Mouse (Mus musculus) intestine, embryonic 14.5 days (tissue): ENCODE data around the gene Hivep1. TPM values are rescaled to one million over a fixed set of nuclear protein-coding genes. Genes with fewer than 3 reads are reported as not detected.

Experiments used
- ATAC-seq: fragments of 200-750 bp; cut with Nextera tagmentation; replicated peaks from 2 replicates; pipeline ENCODE4 v1.8.0; 2017; ENCODE audit warnings: low read depth, moderate number of reproducible peaks, moderate TSS enrichment, moderate library complexity; ENCODE audit not compliant: low FRiP score, low TSS enrichment
- DNase-seq: peaks from one replicate; pipeline ENCODE4 v3.0.0-alpha.2; 2018; ENCODE audit warnings: low spot score
- H3K27ac ChIP-seq: fragments of 300-500 bp; sonication (generic); 2 replicates; pipeline ENCODE4 v1.5.1; 2014; ENCODE audit warnings: low read depth, mild to moderate bottlenecking, control low read depth
- H3K27me3 ChIP-seq: fragments of 300-500 bp; sonication (generic); replicated peaks from 2 replicates; pipeline ENCODE4 v1.6.1; 2014; ENCODE audit warnings: low read length, control low read depth; ENCODE audit not compliant: control insufficient read depth, insufficient read depth
- H3K36me3 ChIP-seq: fragments of 300-500 bp; sonication (generic); 2 replicates; pipeline ENCODE4 v1.6.1; 2014; ENCODE audit warnings: low read length, control low read depth; ENCODE audit not compliant: control insufficient read depth, insufficient read depth
- H3K4me1 ChIP-seq: fragments of 300-500 bp; sonication (generic); replicated peaks from 2 replicates; pipeline ENCODE4 v1.6.1; 2014; ENCODE audit warnings: low read length, control low read depth, mixed read lengths; ENCODE audit not compliant: control insufficient read depth, insufficient read depth
- H3K4me2 ChIP-seq: fragments of 300-500 bp; sonication (generic); 2 replicates; pipeline ENCODE4 v1.6.1; 2014; ENCODE audit warnings: low read length
- H3K4me3 ChIP-seq: fragments of 300-500 bp; sonication (generic); 2 replicates; pipeline ENCODE4 v1.5.1; 2014; ENCODE audit warnings: low read depth, low read length, control low read depth, mixed read lengths
- H3K9ac ChIP-seq: fragments of 300-500 bp; sonication (generic); 2 replicates; pipeline ENCODE4 v1.6.1; 2014; ENCODE audit warnings: mild to moderate bottlenecking, low read length
- H3K9me3 ChIP-seq: fragments of 300-500 bp; sonication (generic); 2 replicates; pipeline ENCODE4 v1.6.1; 2016; ENCODE audit warnings: low read length, control low read depth; ENCODE audit not compliant: control insufficient read depth
- WGBS: fragments of 180-500 bp; shearing (Covaris S2); extraction: QIAGEN DNeasy Blood & Tissue Kit; methylation state at CpG from one replicate; pipeline ENCODE4 v1.1.7; 2014; 5-methylcytosine and 5-hydroxymethylcytosine counted together
- polyA plus RNA-seq: library from polyadenylated mRNA; unstranded; fragments of >200 nt; fragmentation: Nextera tagmentation; extraction: Ambion mirVana; gene quantifications from 2 replicates; pipeline ENCODE4 v1.2.1, GENCODE M21; 2014

Gene Hivep1
- polyA plus RNA-seq, 1 experiment from 2014 or later, result 10.0 TPM

DNA sequence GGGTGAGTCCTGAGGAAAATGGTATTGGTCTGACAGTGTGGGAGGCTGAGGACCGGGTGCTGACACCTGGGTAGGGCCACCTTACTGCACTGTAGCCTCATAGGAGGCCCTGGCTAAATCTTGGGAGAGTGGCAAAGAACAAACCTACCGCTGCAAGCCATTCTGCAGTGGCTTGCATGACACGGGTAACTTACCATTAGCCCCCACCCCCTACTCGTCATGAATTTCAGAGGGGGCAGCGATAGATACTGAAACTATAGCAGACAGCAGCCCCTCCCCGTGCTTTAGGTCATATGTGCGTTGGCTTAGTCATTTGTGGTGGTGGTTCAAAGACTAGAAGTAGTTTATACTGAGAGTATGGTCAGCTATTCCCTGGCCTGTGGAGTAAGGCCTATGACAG is 61.8 kb downstream of the Hivep1 start:
- ATAC-seq, result no peak
- no peaks in the 10 kb centered on the region for H3K36me3 ChIP-seq
- no peak overlapping the region for H3K27ac ChIP-seq
- 90% methylated on average over 7 of the region's 7 CpGs for WGBS
- no peak overlapping the region for H3K4me2 ChIP-seq
- H3K9me3 ChIP-seq, result no peaks in the 10 kb centered on the region
- H3K27me3 ChIP-seq, result no peaks in the 10 kb centered on the region
- H3K9ac ChIP-seq, result no peak overlapping the region
- no peak overlapping the region for H3K4me3 ChIP-seq
- H3K4me1 ChIP-seq, result no peaks in the 10 kb centered on the region
- DNase-seq, result no peak

- Histone ChIP-seq H3K9ac (no peak overlapping the region), H3K4me1 (0 out of 2 replicates have a peak, but pooled peaks cover 1% of the 10 kb centered on the region), H3K27ac (no peak overlapping the region), H3K27me3 (no peaks in the 10 kb centered on the region), H3K4me2 (no peak overlapping the region), H3K9me3 (no peaks in the 10 kb centered on the region), H3K4me3 (no peak overlapping the region), H3K36me3 (no peaks in the 10 kb centered on the region)
- 89% methylated on average over 6 of the region's 6 CpGs for WGBS
- DNase-seq, result no peak
- ATAC-seq, result no peak
Observed at GRCm38 (mm10) chr13:42116301-42116700, 64.5 kb downstream of the Hivep1 start.

GRCm38 (mm10) chr13:42119062-42119461 is 67.2 kb downstream of the Hivep1 start:
- Histone ChIP-seq H3K4me3 (no peak overlapping the region), H3K27me3 (no peaks in the 10 kb centered on the region), H3K9me3 (no peaks in the 10 kb centered on the region), H3K27ac (no peak overlapping the region), H3K9ac (no peak overlapping the region), H3K4me2 (no peak overlapping the region), H3K4me1 (0 out of 2 replicates have a peak, but pooled peaks cover 3% of the 10 kb centered on the region), H3K36me3 (peaks cover 7% of the 10 kb centered on the region; the same call in 1 of the 2 replicates)
- 98% methylated on average over 2 of the region's 2 CpGs for WGBS
- DNase-seq, result no peak
- ATAC-seq, result no peak

DNA sequence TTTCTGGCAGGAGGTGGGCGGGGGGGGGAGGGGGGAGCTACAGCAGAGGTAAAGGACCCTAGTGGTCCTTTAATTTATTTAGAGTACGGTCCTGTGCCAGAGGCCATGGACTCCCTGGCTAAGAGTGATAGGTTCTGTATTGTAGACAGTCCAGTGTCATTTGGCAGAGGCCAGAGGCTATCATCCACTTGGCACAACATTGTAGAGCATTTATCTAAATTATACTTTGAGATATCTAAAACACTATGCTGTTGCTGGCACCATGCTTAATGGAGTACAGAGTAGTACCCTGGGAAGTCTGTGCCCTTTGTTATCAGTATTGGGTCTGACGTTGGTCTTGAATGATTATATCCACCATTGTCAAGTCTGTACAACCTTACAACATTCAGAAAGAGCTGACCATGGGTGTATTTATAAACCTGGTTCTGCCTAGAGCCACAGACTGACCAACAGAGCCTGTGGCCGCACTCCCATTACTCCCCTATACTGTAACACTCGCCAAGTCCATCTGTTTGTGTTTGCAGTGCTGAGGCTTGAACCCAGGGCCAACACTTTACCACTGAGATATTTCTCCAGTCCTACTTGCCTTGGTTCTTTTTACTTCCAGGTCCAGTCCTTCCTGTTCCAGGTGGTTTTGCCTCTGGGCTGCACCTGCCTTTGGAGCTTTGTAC is 69.4 kb downstream of the Hivep1 start:
- Histone ChIP-seq H3K27me3 (no peaks in the 10 kb centered on the region), H3K4me1 (0 out of 2 replicates have a peak, but pooled peaks cover 3% of the 10 kb centered on the region), H3K4me2 (no peak overlapping the region), H3K27ac (no peak overlapping the region), H3K4me3 (no peak overlapping the region), H3K9ac (no peak overlapping the region), H3K36me3 (peaks cover 7% of the 10 kb centered on the region; the same call in 1 of the 2 replicates), H3K9me3 (no peaks in the 10 kb centered on the region)
- no peak for DNase-seq
- no peak for ATAC-seq
- WGBS, result 84% methylated on average over 5 of the region's 5 CpGs

- H3K27me3 ChIP-seq, result no peaks in the 10 kb centered on the region
- ATAC-seq (no peak), DNase-seq (no peak)
- no peak overlapping the region for H3K4me2 ChIP-seq
- H3K36me3 ChIP-seq, result peaks cover 7% of the 10 kb centered on the region; the same call in 1 of the 2 replicates
- WGBS, result 74% methylated on average over 5 of the region's 5 CpGs
- H3K4me3 ChIP-seq, result no peak overlapping the region
- H3K9ac ChIP-seq, result no peak overlapping the region
- H3K9me3 ChIP-seq, result no peaks in the 10 kb centered on the region
- H3K4me1 ChIP-seq, result 0 out of 2 replicates have a peak, but pooled peaks cover 3% of the 10 kb centered on the region
- H3K27ac ChIP-seq, result no peak overlapping the region
Observed at GRCm38 (mm10) chr13:42121777-42122682, 70.2 kb downstream of the Hivep1 start.

- no peak overlapping the region for H3K9ac ChIP-seq
- H3K4me1 ChIP-seq, result peaks cover 5% of the 10 kb centered on the region; the same call in 1 of the 2 replicates
- H3K27me3 ChIP-seq, result no peaks in the 10 kb centered on the region
- DNase-seq (no peak), ATAC-seq (no peak)
- no peak overlapping the region for H3K27ac ChIP-seq
- peaks cover 6% of the 10 kb centered on the region for H3K36me3 ChIP-seq
- H3K4me3 ChIP-seq, result no peak overlapping the region
- WGBS, result 74% methylated on average over 3 of the region's 3 CpGs
- no peak overlapping the region for H3K4me2 ChIP-seq
- no peaks in the 10 kb centered on the region for H3K9me3 ChIP-seq
Observed at GRCm38 (mm10) chr13:42144627-42145026, 92.8 kb downstream of the Hivep1 start.

DNA sequence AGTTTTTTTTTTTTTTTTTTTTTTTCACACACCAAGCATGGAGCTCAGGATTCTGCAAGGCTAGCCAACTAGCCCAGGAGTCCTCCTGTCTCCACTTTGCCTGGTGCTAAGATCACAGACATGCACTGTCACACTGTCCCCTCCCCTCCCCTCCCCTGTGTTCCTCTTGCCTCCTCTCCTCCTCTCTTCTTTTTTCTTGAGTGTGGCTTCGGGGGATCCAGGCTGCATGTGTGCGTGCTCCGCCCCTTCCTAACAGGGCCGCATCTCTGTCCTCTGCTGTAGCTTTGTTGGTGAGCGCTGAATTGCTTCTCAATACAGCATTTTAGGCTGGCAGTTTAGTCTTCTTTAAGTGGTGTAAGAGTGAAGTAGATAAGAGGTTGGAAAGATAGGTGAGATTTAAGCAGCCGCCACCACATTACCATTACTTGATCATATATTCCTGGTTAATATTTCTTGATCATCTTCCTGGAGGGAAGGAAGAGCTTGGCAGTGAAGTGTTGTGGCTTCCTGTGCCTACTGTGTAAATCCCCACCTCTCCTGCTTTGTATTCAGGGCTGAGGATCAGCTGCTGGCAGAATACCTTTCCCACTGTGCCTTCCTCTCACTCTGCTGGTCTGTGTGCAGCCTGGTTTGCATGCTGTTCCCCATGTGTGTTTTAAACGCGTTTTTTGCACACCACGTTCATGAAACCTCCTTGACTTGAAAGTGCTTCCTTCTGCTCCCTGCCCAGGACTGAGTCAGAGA is 97.7 kb downstream of the Hivep1 start:
- 0 out of 2 replicates have a peak overlapping the region, but pooled peaks have one; percentile 1 for H3K27ac ChIP-seq

GRCm38 (mm10) chr13:42150072-42150450 is 98.2 kb downstream of the Hivep1 start:
- Histone ChIP-seq H3K4me2 (no peak overlapping the region), H3K27ac (0 out of 2 replicates have a peak overlapping the region, but pooled peaks have one; percentile 1), H3K9me3 (no peaks in the 10 kb centered on the region), H3K4me3 (no peak overlapping the region), H3K4me1 (peaks cover 9% of the 10 kb centered on the region; the same call in 1 of the 2 replicates), H3K36me3 (peaks cover 8% of the 10 kb centered on the region), H3K9ac (no peak overlapping the region), H3K27me3 (no peaks in the 10 kb centered on the region)
- DNase-seq (no peak), ATAC-seq (no peak)
- WGBS, result 29% methylated on average over 5 of the region's 5 CpGs

More for the DNA sequence above, 97.7 kb downstream of the Hivep1 start:
- 45% methylated on average over 9 of the region's 9 CpGs for WGBS
- Histone ChIP-seq H3K4me3 (no peak overlapping the region), H3K27me3 (no peaks in the 10 kb centered on the region), H3K9me3 (no peaks in the 10 kb centered on the region), H3K36me3 (peaks cover 3% of the 10 kb centered on the region), H3K9ac (no peak overlapping the region), H3K4me1 (peaks cover 9% of the 10 kb centered on the region; the same call in 1 of the 2 replicates), H3K4me2 (no peak overlapping the region)
- DNase-seq (no peak), ATAC-seq (no peak)
